Mouse (Mus musculus): ENCODE data around the gene Pds5a.

GRCm38 (mm10) chr5:65700102-65700501 is 2.0 kb upstream of the Pds5a start:
- TF ChIP-seq CTCF (IDR thresholded peaks at IDR 0.05; ENCODE audit: low read depth, low read length) = no peak
- TF ChIP-seq POLR2A (IDR thresholded peaks at IDR 0.05; ENCODE audit: insufficient read depth, low read length) = no peak
